Mouse (Mus musculus) forebrain, embryonic 10.5 days (tissue): ENCODE results near the gene Wnk4. TPM values are rescaled to one million over a fixed set of nuclear protein-coding genes. Genes with fewer than 3 reads are reported as not detected.
A peak's percentile ranks its signal among the peaks of the same experiment; 100 is the strongest.
"Not testable (repeated sequence)": the region's sequence is repeated elsewhere in the genome, so short reads cannot be mapped to it uniquely, and the experiment has no call there.

ENCODE experiments used
- DNase-seq: peaks from one replicate; pipeline ENCODE4 v3.0.0-alpha.2; 2017; ENCODE audit warnings: low spot score; ENCODE audit errors: extremely low spot score
- H3K27ac ChIP-seq: fragments of 300-500 bp; sonication (generic); 2 replicates; pipeline ENCODE4 v1.5.1; 2016; ENCODE audit warnings: mild to moderate bottlenecking
- H3K27me3 ChIP-seq: fragments of 300-500 bp; sonication (generic); 2 replicates; pipeline ENCODE4 v1.6.1; 2016; ENCODE audit warnings: mild to moderate bottlenecking; ENCODE audit not compliant: poor library complexity, severe bottlenecking
- H3K36me3 ChIP-seq: fragments of 300-500 bp; sonication (generic); replicated peaks from 2 replicates; pipeline ENCODE4 v1.6.1; 2016; ENCODE audit warnings: mild to moderate bottlenecking, moderate library complexity
- H3K4me1 ChIP-seq: fragments of 300-500 bp; sonication (generic); 2 replicates; pipeline ENCODE4 v1.6.1; 2016
- H3K4me3 ChIP-seq: fragments of 300-500 bp; sonication (generic); 2 replicates; pipeline ENCODE4 v1.5.1; 2016; ENCODE audit warnings: mild to moderate bottlenecking, moderate library complexity
- H3K9me3 ChIP-seq: fragments of 300-500 bp; sonication (generic); 2 replicates; pipeline ENCODE4 v1.6.1; 2016; ENCODE audit warnings: mild to moderate bottlenecking, moderate library complexity
- WGBS: fragments of 180-500 bp; shearing (Covaris S2); methylation state at CpG from one replicate; pipeline ENCODE4 v1.1.7; 2016; 5-methylcytosine and 5-hydroxymethylcytosine counted together
- polyA plus RNA-seq: library from polyadenylated mRNA; unstranded; fragments of >200 nt; fragmentation: Nextera tagmentation; extraction: Ambion mirVana; gene quantifications from 2 replicates; pipeline ENCODE4 v1.2.1, GENCODE M21; 2016

The Wnk4 gene
- polyA plus RNA-seq, 1 experiment from 2014 or later, result 5.4 TPM

- H3K27ac ChIP-seq, result no peak overlapping the region
- no peaks in the 10 kb centered on the region for H3K4me1 ChIP-seq
- no peaks in the 10 kb centered on the region for H3K27me3 ChIP-seq
- H3K4me3 ChIP-seq, result no peak overlapping the region
- no peaks in the 10 kb centered on the region for H3K9me3 ChIP-seq
- 22% methylated on average over 4 of the region's 4 CpGs for WGBS
- peak; percentile 62 for DNase-seq
- H3K36me3 ChIP-seq, result peaks cover 87% of the 10 kb centered on the region
Measured at GRCm38 (mm10) chr11:101323609-101324008, 63.2 kb downstream of the Wnk4 start.

DNA sequence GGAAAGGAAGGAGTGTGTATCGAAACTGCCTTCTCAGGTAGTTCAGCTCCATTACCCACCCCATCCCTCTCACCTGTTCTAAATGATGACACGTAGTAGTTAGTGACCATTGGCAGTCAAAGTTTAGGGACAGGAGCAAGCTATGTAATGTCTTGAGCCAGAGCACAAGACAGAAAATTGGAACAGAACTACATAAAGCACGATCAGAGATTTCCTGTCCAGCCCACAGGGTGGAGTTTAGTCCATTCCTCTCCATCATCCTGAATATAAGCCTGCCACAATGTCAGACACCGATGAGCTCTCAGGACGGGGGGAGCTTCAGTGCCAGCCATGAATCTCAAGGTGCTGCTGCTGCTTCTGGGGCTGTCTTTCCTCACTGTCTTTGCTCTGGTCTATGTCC lies 64.4 kb downstream of the Wnk4 start, which contains the start of gene Aoc2:
Gene Aoc2, plus strand, starts transcription at position 301 of the 400 bp plus-strand sequence.
- no peak for DNase-seq
- WGBS, result 97% methylated on average over 5 of the region's 5 CpGs
- Histone ChIP-seq H3K27me3 (no peaks in the 10 kb centered on the region), H3K27ac (no peak within 1 kb of the TSS), H3K4me3 (no peak within 1 kb of the TSS), H3K4me1 (no peaks in the 10 kb centered on the region), H3K36me3 (peaks cover 79% of the 10 kb centered on the region), H3K9me3 (no peaks in the 10 kb centered on the region)

DNA sequence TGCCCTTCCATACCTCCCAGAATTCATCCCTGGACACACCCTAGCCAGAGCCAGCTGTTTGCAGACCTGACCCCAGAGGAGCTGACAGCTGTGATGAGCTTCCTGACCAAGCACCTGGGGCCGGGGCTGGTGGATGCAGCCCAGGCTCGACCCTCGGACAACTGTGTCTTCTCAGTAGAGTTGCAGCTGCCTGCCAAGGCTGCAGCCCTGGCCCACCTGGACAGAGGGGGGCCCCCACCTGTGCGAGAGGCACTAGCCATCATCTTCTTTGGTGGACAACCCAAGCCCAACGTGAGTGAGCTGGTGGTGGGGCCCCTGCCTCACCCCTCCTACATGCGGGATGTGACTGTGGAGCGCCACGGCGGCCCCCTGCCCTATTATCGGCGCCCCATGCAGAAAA lies 64.8 kb downstream of the Wnk4 start:
- not testable (repeated sequence) for H3K27me3 ChIP-seq, H3K4me3 ChIP-seq, H3K4me1 ChIP-seq, DNase-seq, H3K9me3 ChIP-seq, H3K27ac ChIP-seq
- WGBS, result 95% methylated on average over 11 of the region's 11 CpGs
- H3K36me3 ChIP-seq, result peaks cover 74% of the 10 kb centered on the region

- Histone ChIP-seq H3K4me3 (no peak overlapping the region), H3K27me3 (no peaks in the 10 kb centered on the region), H3K36me3 (peaks cover 65% of the 10 kb centered on the region), H3K9me3 (no peaks in the 10 kb centered on the region), H3K4me1 (0 out of 2 replicates have a peak, but pooled peaks cover 3% of the 10 kb centered on the region), H3K27ac (no peak overlapping the region)
- WGBS, result 90% methylated on average over 11 of the region's 11 CpGs
- no peak for DNase-seq
Measured at GRCm38 (mm10) chr11:101326147-101326546, 65.8 kb downstream of the Wnk4 start.

Other genes starting within 250 kb of the Wnk4 start
- gene Naglu, start 190.6 kb upstream of the Wnk4 start, polyA plus RNA-seq, result 8.2 and 9.3 TPM in 2 replicates
- gene Hsd17b1, start 182.2 kb upstream of the Wnk4 start, polyA plus RNA-seq, result 0.10 and 0.11 TPM in 2 replicates
- gene Coasy, start 178.0 kb upstream of the Wnk4 start, polyA plus RNA-seq, result 51.4 and 53.3 TPM in 2 replicates
- gene Mlx, start 173.3 kb upstream of the Wnk4 start, polyA plus RNA-seq, result 37.3 and 41.1 TPM in 2 replicates
- gene Psmc3ip, start 165.1 kb upstream of the Wnk4 start, polyA plus RNA-seq, result 78.1 and 96.4 TPM in 2 replicates
- 14.6 and 15.5 TPM in 2 replicates for gene Retreg3, start 140.7 kb upstream of the Wnk4 start, polyA plus RNA-seq
- gene Tubg1, start 140.6 kb upstream of the Wnk4 start, polyA plus RNA-seq, result 143 and 145 TPM in 2 replicates
- gene Tubg2, start 104.7 kb upstream of the Wnk4 start, polyA plus RNA-seq, result 2.3 and 2.7 TPM in 2 replicates
- 0.12 and 0.16 TPM in 2 replicates for gene Cntnap1, start 90.0 kb upstream of the Wnk4 start, polyA plus RNA-seq
- 3.5 and 4.8 TPM in 2 replicates for gene Plekhh3, start 89.2 kb upstream of the Wnk4 start, polyA plus RNA-seq
- gene Ccr10, start 85.1 kb upstream of the Wnk4 start, polyA plus RNA-seq, result not detected in 2 replicates
- gene Ezh1, start 34.1 kb upstream of the Wnk4 start, polyA plus RNA-seq, result 9.9 and 10.2 TPM in 2 replicates
- gene Ramp2, start 14.5 kb upstream of the Wnk4 start, polyA plus RNA-seq, result 54.8 and 57.3 TPM in 2 replicates
- 128 and 129 TPM in 2 replicates for gene Vps25, start 6.9 kb upstream of the Wnk4 start, polyA plus RNA-seq
- 0.77 and 1.0 TPM in 2 replicates for gene Cntd1, start 18.4 kb downstream of the Wnk4 start, polyA plus RNA-seq
- gene Coa3, start 18.5 kb downstream of the Wnk4 start, polyA plus RNA-seq, result 186 and 194 TPM in 2 replicates
- gene Becn1, start 41.7 kb downstream of the Wnk4 start, polyA plus RNA-seq, result 144 and 154 TPM in 2 replicates
- gene Psme3, start 55.6 kb downstream of the Wnk4 start, polyA plus RNA-seq, result 207 and 217 TPM in 2 replicates
- 2.1 and 2.5 TPM in 2 replicates for gene Aoc2, start 64.5 kb downstream of the Wnk4 start, polyA plus RNA-seq
- gene Aoc3, start 70.0 kb downstream of the Wnk4 start, polyA plus RNA-seq, result not detected in 2 replicates
- not detected in 2 replicates for gene G6pc, start 107.0 kb downstream of the Wnk4 start, polyA plus RNA-seq
- 109 and 115 TPM in 2 replicates for gene Aarsd1, start 157.0 kb downstream of the Wnk4 start, polyA plus RNA-seq
- 10.9 and 11.6 TPM in 2 replicates for gene Gm27029, start 164.2 kb downstream of the Wnk4 start, polyA plus RNA-seq
- gene Rundc1, start 164.5 kb downstream of the Wnk4 start, polyA plus RNA-seq, result 20.9 and 21.4 TPM in 2 replicates
- 2.3 and 3.8 TPM in 2 replicates for gene Ptges3l, start 164.8 kb downstream of the Wnk4 start, polyA plus RNA-seq
- gene Rpl27, start 181.7 kb downstream of the Wnk4 start, polyA plus RNA-seq, result 499 and 505 TPM in 2 replicates
- gene Ifi35, start 187.8 kb downstream of the Wnk4 start, polyA plus RNA-seq, result 3.3 and 3.4 TPM in 2 replicates
- gene Rnd2, start 204.4 kb downstream of the Wnk4 start, polyA plus RNA-seq, result 28.1 and 36.9 TPM in 2 replicates
- gene Vat1, start 205.7 kb downstream of the Wnk4 start, polyA plus RNA-seq, result 24.9 and 28.5 TPM in 2 replicates